Mouse (Mus musculus) CH12.LX (cell line): ENCODE data around the gene Gse1. TPM values are rescaled to one million over a fixed set of nuclear protein-coding genes. Genes with fewer than 3 reads are reported as not detected.
A peak's percentile ranks its signal among the peaks of the same experiment; 100 is the strongest.

ENCODE experiments used
- DNase-seq: peaks from one replicate; pipeline ENCODE4 v3.0.0-alpha.2; 2013; ENCODE audit errors: extremely low read depth
- H3K27ac ChIP-seq: 2 replicates; pipeline ENCODE4 v1.5.1; 2012; ENCODE audit warnings: low read depth, mild to moderate bottlenecking, control low read depth, moderate library complexity; ENCODE audit not compliant: insufficient read depth
- H3K27me3 ChIP-seq: replicated peaks from 2 replicates; pipeline ENCODE3; 2012; ENCODE audit warnings: inconsistent platforms
- H3K36me3 ChIP-seq, 2 experiments: replicated peaks in 1 of 2; 2 replicates each; pipeline versions ENCODE3 to v1.6.1; 2012; ENCODE audit warnings: inconsistent platforms in 1 of 2, low read length in 1 of 2, mild to moderate bottlenecking in 1 of 2, mixed read lengths in 1 of 2, moderate library complexity in 1 of 2; ENCODE audit not compliant: control insufficient read depth in 1 of 2, insufficient read depth in 1 of 2
- H3K4me1 ChIP-seq, 2 experiments: 2 replicates each; pipeline ENCODE4 v1.6.1; 2012; ENCODE audit warnings: inconsistent platforms in 1 of 2, moderate library complexity in 1 of 2; ENCODE audit not compliant: insufficient read depth in 2 of 2, control insufficient read depth in 1 of 2
- H3K4me2 ChIP-seq: 2 replicates; pipeline ENCODE4 v1.6.1; 2012; ENCODE audit warnings: low read depth, mild to moderate bottlenecking, control low read depth; ENCODE audit not compliant: poor library complexity, insufficient read depth, severe bottlenecking
- H3K4me3 ChIP-seq, 3 experiments: fragments of 150-350 bp in 1 of 3; sonication (generic) in 1 of 3; replicated peaks in 1 of 3; 2 replicates each; pipeline versions ENCODE3 to v1.5.1; 2011 to 2012; ENCODE audit warnings: low read depth in 2 of 3, low read length in 2 of 3, mild to moderate bottlenecking in 2 of 3, moderate library complexity in 2 of 3, control low read depth in 1 of 3, improper control_type of control experiment in 1 of 3, inconsistent platforms in 1 of 3, mixed read lengths in 1 of 3; ENCODE audit not compliant: poor library complexity in 1 of 3
- H3K79me2 ChIP-seq: replicated peaks from 2 replicates; pipeline ENCODE4 v1.6.1; 2012; ENCODE audit warnings: mild to moderate bottlenecking, moderate library complexity; ENCODE audit not compliant: control insufficient read depth, poor library complexity, insufficient read depth, severe bottlenecking; ENCODE audit errors: extremely low read depth
- H3K9ac ChIP-seq: 2 replicates; pipeline ENCODE4 v1.6.1; 2012; ENCODE audit warnings: low read depth, mild to moderate bottlenecking, control low read depth, moderate library complexity; ENCODE audit not compliant: insufficient read depth
- H3K9me3 ChIP-seq: replicated peaks from 2 replicates; pipeline ENCODE3; 2012; ENCODE audit warnings: low read length, inconsistent platforms, mixed read lengths
- CHD2 ChIP-seq: IDR thresholded peaks from 2 replicates; pipeline ENCODE4 v1.6.1; 2011; ENCODE audit warnings: low read length, improper control_type of control experiment
- CTCF ChIP-seq, 2 experiments: IDR thresholded peaks in 1 of 2; conservative IDR thresholded peaks in 1 of 2; 2 replicates each; pipeline ENCODE4 v1.5.1; 2011 to 2012; ENCODE audit warnings: low read depth in 2 of 2, low read length in 2 of 2, improper control_type of control experiment in 1 of 2, inconsistent platforms in 1 of 2, mild to moderate bottlenecking in 1 of 2, moderate library complexity in 1 of 2
- E2F4 ChIP-seq: IDR thresholded peaks from 2 replicates; pipeline ENCODE4 v1.6.1; 2011; ENCODE audit warnings: low read depth, low read length, improper control_type of control experiment; ENCODE audit not compliant: insufficient replicate concordance
- EP300 ChIP-seq: IDR thresholded peaks from 2 replicates; pipeline ENCODE4 v1.6.1; 2011; ENCODE audit warnings: low read length, improper control_type of control experiment
- ETS1 ChIP-seq: conservative IDR thresholded peaks from 2 replicates; pipeline ENCODE4 v1.6.1; 2012; ENCODE audit warnings: low read depth, mild to moderate bottlenecking, inconsistent platforms, low read length, improper control_type of control experiment, moderate library complexity
- JUN ChIP-seq: IDR thresholded peaks from 2 replicates; pipeline ENCODE4 v1.6.1; 2011; ENCODE audit warnings: low read depth, mild to moderate bottlenecking, low read length, improper control_type of control experiment, moderate library complexity; ENCODE audit not compliant: insufficient read depth
- JUND ChIP-seq: conservative IDR thresholded peaks from 2 replicates; pipeline ENCODE4 v1.6.1; 2011; ENCODE audit warnings: low read depth, low read length, improper control_type of control experiment
- MAFK ChIP-seq: IDR thresholded peaks from 2 replicates; pipeline ENCODE4 v1.6.1; 2011; ENCODE audit warnings: low read length, improper control_type of control experiment; ENCODE audit not compliant: insufficient replicate concordance
- MAZ ChIP-seq: IDR thresholded peaks from 2 replicates; pipeline ENCODE4 v1.6.1; 2012; ENCODE audit warnings: low read depth, mild to moderate bottlenecking, inconsistent platforms, low read length, improper control_type of control experiment, moderate library complexity
- MYC ChIP-seq: IDR thresholded peaks from 2 replicates; pipeline ENCODE4 v1.6.1; 2011; ENCODE audit warnings: low read depth, mild to moderate bottlenecking, improper control_type of control experiment, low read length
- NRF1 ChIP-seq: IDR thresholded peaks from 2 replicates; pipeline ENCODE4 v1.6.1; 2014; ENCODE audit warnings: low read depth, mild to moderate bottlenecking, inconsistent platforms, low read length, improper control_type of control experiment, moderate library complexity
- PAX5 ChIP-seq: IDR thresholded peaks from 2 replicates; pipeline ENCODE4 v1.6.1; 2012; ENCODE audit warnings: low read length, inconsistent platforms, mixed read lengths
- POLR2A ChIP-seq: IDR thresholded peaks from 2 replicates; pipeline ENCODE4 v1.6.1; 2011; ENCODE audit warnings: low read depth, mild to moderate bottlenecking, improper control_type of control experiment, low read length
- RAD21 ChIP-seq: IDR thresholded peaks from 2 replicates; pipeline ENCODE4 v1.6.1; 2011; ENCODE audit warnings: low read depth, mild to moderate bottlenecking, low read length, improper control_type of control experiment, moderate library complexity
- SIN3A ChIP-seq: IDR thresholded peaks from 2 replicates; pipeline ENCODE4 v1.6.1; 2012; ENCODE audit warnings: low read length, improper control_type of control experiment, inconsistent platforms
- SMC3 ChIP-seq: IDR thresholded peaks from 2 replicates; pipeline ENCODE4 v1.6.1; 2011; ENCODE audit warnings: low read depth, low read length, improper control_type of control experiment
- TCF12 ChIP-seq: IDR thresholded peaks from 2 replicates; pipeline ENCODE4 v1.6.1; 2014; ENCODE audit warnings: low read depth, mild to moderate bottlenecking, inconsistent platforms, low read length, improper control_type of control experiment
- ZC3H11A ChIP-seq: IDR thresholded peaks from 2 replicates; pipeline ENCODE4 v1.6.1; 2012; ENCODE audit warnings: low read depth, mild to moderate bottlenecking, inconsistent platforms, low read length, improper control_type of control experiment
- ZMIZ1 ChIP-seq: IDR thresholded peaks from 2 replicates; pipeline ENCODE4 v1.6.1; 2012; ENCODE audit warnings: low read depth, mild to moderate bottlenecking, inconsistent platforms, low read length, improper control_type of control experiment
- ZNF384 ChIP-seq: IDR thresholded peaks from 2 replicates; pipeline ENCODE4 v1.6.1; 2012; ENCODE audit warnings: low read depth, low read length, improper control_type of control experiment, inconsistent platforms
- dilution Hi-C: fragments of 300-500 bp; cut with MboI; formaldehyde crosslinking; loops from 2 replicates; pipeline ENCODE4 v1.14.3; 2020; ENCODE audit warnings: low sequenced_read_pairs; ENCODE audit not compliant: extremely low pct_unique_long_range_greater_than_20kb, extremely low pct_ligation_motif_present
- in situ Hi-C: fragments of 300-500 bp; cut with MboI; formaldehyde crosslinking; loops from 3 replicates; pipeline ENCODE4 v1.14.3; 2019; ENCODE audit warnings: low sequenced_read_pairs, low pct_ligation_motif_present, low pct_unique_long_range_greater_than_20kb, mixed read lengths
- polyA plus RNA-seq: library from polyadenylated mRNA; unstranded; fragments of >175 nt; gene quantifications from 2 replicates; pipeline ENCODE4 v1.2.1, GENCODE M21; 2012; ENCODE audit warnings: low read depth; ENCODE audit not compliant: insufficient read length
- total RNA-seq, 2 experiments: library from RNA; depleted of rRNA; stranded (reverse); fragments of 300-350 nt in 1 of 2; fragments of >200 nt in 1 of 2; gene quantifications; 2 replicates each; pipeline ENCODE4 v1.2.3; 2012 to 2014

Gene Gse1
- total and polyA plus RNA-seq, 3 experiments = 1.3 to 9.8 (median 8.5) TPM

GRCm38 (mm10) chr8:120616663-120617626 lies 388.7 kb downstream of the Gse1 start:
- in situ Hi-C loops (loop anchor here (10.0 kb wide), 1 partner anchor 432 kb away; no protein-coding TSS in a partner anchor), dilution Hi-C loops (no loop called here)
- TF ChIP-seq SIN3A (no peak), CHD2 (no peak)
- H3K9ac ChIP-seq = no peak overlapping the region
- H3K4me3 ChIP-seq = no peak overlapping the region
- H3K36me3 ChIP-seq = no peaks in the 10 kb centered on the region
- no peaks in the 10 kb centered on the region for H3K9me3 ChIP-seq
- no peaks in the 10 kb centered on the region for H3K4me1 ChIP-seq
- no peak overlapping the region for H3K4me2 ChIP-seq
- peaks cover 30% of the 10 kb centered on the region for H3K27me3 ChIP-seq
- no peak overlapping the region for H3K27ac ChIP-seq
- no peaks in the 10 kb centered on the region for H3K79me2 ChIP-seq
- no peak for DNase-seq

DNA sequence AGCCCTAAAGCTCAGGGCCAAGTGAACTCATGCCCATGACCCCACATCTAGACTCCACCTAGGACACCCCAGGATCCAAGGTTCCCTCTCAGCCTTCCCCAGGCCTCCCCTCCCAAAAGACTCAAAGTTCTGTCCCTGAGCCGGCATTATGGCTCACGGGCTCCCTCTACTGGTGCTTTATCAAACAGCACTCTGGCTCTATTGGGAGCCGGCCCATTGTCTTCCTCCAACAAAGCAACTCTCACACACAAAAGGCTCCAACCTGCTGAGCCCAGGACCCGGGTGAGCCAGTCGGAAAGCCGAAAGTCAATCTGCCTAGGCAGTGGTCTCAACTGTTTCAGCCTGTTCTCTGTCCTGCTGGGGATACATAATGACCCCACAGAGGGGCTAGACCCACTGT lies 389.9 kb downstream of the Gse1 start:
- no peaks in the 10 kb centered on the region for H3K4me1 ChIP-seq

GRCm38 (mm10) chr8:120619235-120620180 lies 391.3 kb downstream of the Gse1 start:
- DNase-seq = no peak
- dilution Hi-C loops = no loop called here
- Histone ChIP-seq H3K4me3 (no peak overlapping the region), H3K27me3 (peaks cover 18% of the 10 kb centered on the region), H3K4me2 (no peak overlapping the region), H3K27ac (no peak overlapping the region), H3K9me3 (no peaks in the 10 kb centered on the region), H3K9ac (no peak overlapping the region), H3K4me1 (peaks cover 0 to 3% of the 10 kb centered on the region in 2 experiments; a peak in 1 of 4 replicates), H3K36me3 (no peaks in the 10 kb centered on the region), H3K79me2 (no peaks in the 10 kb centered on the region)
- no peak for TF ChIP-seq CHD2
- TF ChIP-seq MYC = no peak
- no peak for TF ChIP-seq ZMIZ1
- TF ChIP-seq ZC3H11A = no peak
- TF ChIP-seq TCF12 = no peak
- TF ChIP-seq CTCF (conservative IDR thresholded peaks at IDR 0.05 in 1 of 2, IDR thresholded peaks at IDR 0.05 in 1 of 2; ENCODE audit: low read depth in 2 of 2, low read length in 2 of 2) = no peak
- TF ChIP-seq ZNF384 = no peak
- TF ChIP-seq SMC3 = no peak
- no peak for TF ChIP-seq ETS1
- TF ChIP-seq MAFK = no peak
- no peak for TF ChIP-seq PAX5
- no peak for TF ChIP-seq POLR2A
- in situ Hi-C loops = loop anchor here (10.0 kb wide), 1 partner anchor 435 kb away; no protein-coding TSS in a partner anchor

More for the DNA sequence above, 389.9 kb downstream of the Gse1 start:
- Histone ChIP-seq H3K9ac (no peak overlapping the region), H3K79me2 (no peaks in the 10 kb centered on the region), H3K4me2 (no peak overlapping the region), H3K4me3 (no peak overlapping the region), H3K36me3 (no peaks in the 10 kb centered on the region), H3K9me3 (no peaks in the 10 kb centered on the region), H3K27ac (no peak overlapping the region), H3K27me3 (peaks cover 25% of the 10 kb centered on the region)
- peak; percentile 69 for DNase-seq
- in situ Hi-C loops (loop anchor here (10.0 kb wide), 1 partner anchor 433 kb away; no protein-coding TSS in a partner anchor), dilution Hi-C loops (no loop called here)
- TF ChIP-seq EP300 (no peak), ETS1 (no peak), NRF1 (no peak), CTCF (conservative IDR thresholded peaks at IDR 0.05 in 1 of 2, IDR thresholded peaks at IDR 0.05 in 1 of 2; ENCODE audit: low read depth in 2 of 2, low read length in 2 of 2) (peak; percentile 57 to 86), JUN (no peak), E2F4 (no peak), JUND (no peak), PAX5 (no peak), ZNF384 (no peak), MAZ (no peak), RAD21 (peak; percentile 64), MAFK (no peak), SMC3 (peak; percentile 48)
